Mouse (Mus musculus): ENCODE data around the gene Wdr76. TPM values are rescaled to one million over a fixed set of nuclear protein-coding genes. Genes with fewer than 3 reads are reported as not detected.
"Not testable (repeated sequence)": the region's sequence is repeated elsewhere in the genome, so short reads cannot be mapped to it uniquely, and the experiment has no call there.

Wdr76 gene
- polyA plus RNA-seq, 1 experiment, result 4.8 TPM

GRCm38 (mm10) chr2:121522006-121522405 is 15.5 kb downstream of the Wdr76 start:
- peaks cover 22% of the 10 kb centered on the region for H3K36me3 ChIP-seq (ENCODE audit: control insufficient read depth, insufficient read depth)
- H3ac ChIP-seq (ENCODE audit: control insufficient read depth, insufficient read length, low read depth), result no peak overlapping the region
- no peaks in the 10 kb centered on the region for H3K27me3 ChIP-seq (ENCODE audit: control insufficient read depth, insufficient read depth, insufficient read length)
- no peaks in the 10 kb centered on the region for H3K79me2 ChIP-seq (ENCODE audit: control insufficient read depth, insufficient read depth)
- H3K4me3 ChIP-seq (ENCODE audit: insufficient read depth, poor library complexity, severe bottlenecking), result no peak overlapping the region
- no peak for TF ChIP-seq USF1 (IDR thresholded peaks at IDR 0.05; ENCODE audit: low read depth)
- TF ChIP-seq MAX (IDR thresholded peaks at IDR 0.05), result no peak
- no peak for TF ChIP-seq CEBPB (IDR thresholded peaks at IDR 0.05; ENCODE audit: low read depth)
- TF ChIP-seq CTCF (IDR thresholded peaks at IDR 0.05; ENCODE audit: control insufficient read depth, insufficient read depth, insufficient read length), result no peak
- no peak for TF ChIP-seq FOSL1 (IDR thresholded peaks at IDR 0.05; ENCODE audit: insufficient read depth, low read length, poor library complexity, severe bottlenecking)
- no peak for TF ChIP-seq MYOG (IDR thresholded peaks at IDR 0.05; ENCODE audit: control insufficient read depth, extremely low read depth, insufficient read length)
- no peak for TF ChIP-seq MYOD1 (IDR thresholded peaks at IDR 0.05; ENCODE audit: control insufficient read depth, insufficient read length, low read depth)
- H3K79me3 ChIP-seq (ENCODE audit: low read depth), result no peaks in the 10 kb centered on the region

GRCm38 (mm10) chr2:121522830-121523229 is 16.3 kb downstream of the Wdr76 start:
- H3ac ChIP-seq (ENCODE audit: control insufficient read depth, insufficient read length, low read depth), result not testable (repeated sequence)
- H3K36me3 ChIP-seq (ENCODE audit: control insufficient read depth, insufficient read depth), result peaks cover 16% of the 10 kb centered on the region

GRCm38 (mm10) chr2:121525056-121525455 is 18.5 kb downstream of the Wdr76 start:
- H3ac ChIP-seq (ENCODE audit: control insufficient read depth, insufficient read length, low read depth), result no peak overlapping the region
- H3K79me2 ChIP-seq (ENCODE audit: control insufficient read depth, insufficient read depth), result no peaks in the 10 kb centered on the region
- peaks cover 16% of the 10 kb centered on the region for H3K36me3 ChIP-seq (ENCODE audit: control insufficient read depth, insufficient read depth)
- H3K27me3 ChIP-seq (ENCODE audit: control insufficient read depth, insufficient read depth, insufficient read length), result no peaks in the 10 kb centered on the region
- no peaks in the 10 kb centered on the region for H3K79me3 ChIP-seq (ENCODE audit: low read depth)
- TF ChIP-seq CEBPB (IDR thresholded peaks at IDR 0.05; ENCODE audit: low read depth) (no peak), MYOG (IDR thresholded peaks at IDR 0.05; ENCODE audit: control insufficient read depth, extremely low read depth, insufficient read length) (no peak), MAX (IDR thresholded peaks at IDR 0.05) (no peak), USF1 (IDR thresholded peaks at IDR 0.05; ENCODE audit: low read depth) (no peak), CTCF (IDR thresholded peaks at IDR 0.05; ENCODE audit: control insufficient read depth, insufficient read depth, insufficient read length) (no peak), FOSL1 (IDR thresholded peaks at IDR 0.05; ENCODE audit: insufficient read depth, low read length, poor library complexity, severe bottlenecking) (no peak), MYOD1 (IDR thresholded peaks at IDR 0.05; ENCODE audit: control insufficient read depth, insufficient read length, low read depth) (no peak)
- no peak overlapping the region for H3K4me3 ChIP-seq (ENCODE audit: insufficient read depth, poor library complexity, severe bottlenecking)

More at GRCm38 (mm10) chr2:121522830-121523229, 16.3 kb downstream of the Wdr76 start:
- H3K79me3 ChIP-seq (ENCODE audit: low read depth); H3K79me2 ChIP-seq (ENCODE audit: control insufficient read depth, insufficient read depth); H3K4me3 ChIP-seq (ENCODE audit: insufficient read depth, poor library complexity, severe bottlenecking); H3K27me3 ChIP-seq (ENCODE audit: control insufficient read depth, insufficient read depth, insufficient read length): not testable (repeated sequence)

DNA sequence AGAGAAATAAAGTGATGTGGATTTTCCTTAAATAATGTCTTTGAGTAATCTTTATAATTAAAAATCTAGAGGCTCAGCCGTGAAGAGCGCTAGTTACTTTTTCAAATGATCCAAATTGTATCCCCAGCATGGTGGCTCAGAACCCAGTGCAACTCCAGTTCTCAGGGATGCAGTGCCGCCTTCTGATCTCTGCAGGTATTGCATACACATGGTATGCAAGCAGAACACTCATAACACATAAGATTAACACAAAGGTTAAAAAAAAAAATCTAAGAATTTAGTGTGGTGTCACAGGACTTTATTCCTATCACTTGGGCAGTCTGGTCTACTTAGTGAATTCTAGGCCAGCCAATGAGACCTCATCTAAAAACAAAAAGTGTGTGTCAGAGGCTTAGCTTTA is 38.3 kb downstream of the Wdr76 start:
- TF ChIP-seq USF1 (IDR thresholded peaks at IDR 0.05; ENCODE audit: low read depth) (no peak), MYOD1 (IDR thresholded peaks at IDR 0.05; ENCODE audit: control insufficient read depth, insufficient read length, low read depth) (no peak), MYOG (IDR thresholded peaks at IDR 0.05; ENCODE audit: control insufficient read depth, extremely low read depth, insufficient read length) (no peak), FOSL1 (IDR thresholded peaks at IDR 0.05; ENCODE audit: insufficient read depth, low read length, poor library complexity, severe bottlenecking) (no peak), CEBPB (IDR thresholded peaks at IDR 0.05; ENCODE audit: low read depth) (no peak), CTCF (IDR thresholded peaks at IDR 0.05; ENCODE audit: control insufficient read depth, insufficient read depth, insufficient read length) (no peak)
- no peak overlapping the region for H3K4me3 ChIP-seq (ENCODE audit: insufficient read depth, poor library complexity, severe bottlenecking)
- no peaks in the 10 kb centered on the region for H3K79me2 ChIP-seq (ENCODE audit: control insufficient read depth, insufficient read depth)
- no peak overlapping the region for H3ac ChIP-seq (ENCODE audit: control insufficient read depth, insufficient read length, low read depth)
- no peaks in the 10 kb centered on the region for H3K27me3 ChIP-seq (ENCODE audit: control insufficient read depth, insufficient read depth, insufficient read length)
- H3K36me3 ChIP-seq (ENCODE audit: control insufficient read depth, insufficient read depth), result peaks cover 25% of the 10 kb centered on the region
- H3K79me3 ChIP-seq (ENCODE audit: low read depth), result no peaks in the 10 kb centered on the region

DNA sequence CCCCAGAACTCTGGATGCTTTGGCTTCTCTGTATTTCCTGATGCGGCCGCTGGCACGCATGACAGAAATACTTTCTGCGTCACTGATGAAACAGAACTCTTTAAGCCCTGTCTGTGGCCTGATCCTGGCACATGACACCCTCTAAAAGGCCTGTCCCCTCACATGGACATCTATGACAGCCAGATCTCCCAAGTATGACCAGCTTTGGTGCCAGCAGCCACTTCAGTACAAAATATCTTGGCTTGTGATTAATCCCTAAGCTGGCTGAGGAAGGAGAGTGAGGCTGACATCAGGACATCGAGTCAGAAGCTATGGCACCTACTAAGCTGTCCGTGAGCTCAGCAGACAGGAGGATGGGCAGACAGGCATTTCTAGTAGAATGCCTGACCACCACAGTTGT is 43.1 kb downstream of the Wdr76 start:
- no peaks in the 10 kb centered on the region for H3K27me3 ChIP-seq (ENCODE audit: control insufficient read depth, insufficient read depth, insufficient read length)
- H3K79me2 ChIP-seq (ENCODE audit: control insufficient read depth, insufficient read depth), result no peaks in the 10 kb centered on the region
- peaks cover 5% of the 10 kb centered on the region for H3K36me3 ChIP-seq (ENCODE audit: control insufficient read depth, insufficient read depth)
- no peak overlapping the region for H3K4me3 ChIP-seq (ENCODE audit: insufficient read depth, poor library complexity, severe bottlenecking)
- H3K79me3 ChIP-seq (ENCODE audit: low read depth), result no peaks in the 10 kb centered on the region
- H3ac ChIP-seq (ENCODE audit: control insufficient read depth, insufficient read length, low read depth), result no peak overlapping the region
- no peak for TF ChIP-seq MYOD1 (IDR thresholded peaks at IDR 0.05; ENCODE audit: control insufficient read depth, insufficient read length, low read depth)
- TF ChIP-seq MAX (IDR thresholded peaks at IDR 0.05), result no peak
- TF ChIP-seq MYOG (IDR thresholded peaks at IDR 0.05; ENCODE audit: control insufficient read depth, extremely low read depth, insufficient read length), result no peak
- no peak for TF ChIP-seq USF1 (IDR thresholded peaks at IDR 0.05; ENCODE audit: low read depth)
- no peak for TF ChIP-seq FOSL1 (IDR thresholded peaks at IDR 0.05; ENCODE audit: insufficient read depth, low read length, poor library complexity, severe bottlenecking)
- no peak for TF ChIP-seq CEBPB (IDR thresholded peaks at IDR 0.05; ENCODE audit: low read depth)
- no peak for TF ChIP-seq CTCF (IDR thresholded peaks at IDR 0.05; ENCODE audit: control insufficient read depth, insufficient read depth, insufficient read length)

GRCm38 (mm10) chr2:121551271-121551670 is 44.7 kb downstream of the Wdr76 start:
- Histone ChIP-seq H3K4me3 (ENCODE audit: insufficient read depth, poor library complexity, severe bottlenecking) (no peak overlapping the region), H3K79me3 (ENCODE audit: low read depth) (no peaks in the 10 kb centered on the region), H3K36me3 (ENCODE audit: control insufficient read depth, insufficient read depth) (no peaks in the 10 kb centered on the region), H3K27me3 (ENCODE audit: control insufficient read depth, insufficient read depth, insufficient read length) (no peaks in the 10 kb centered on the region), H3K79me2 (ENCODE audit: control insufficient read depth, insufficient read depth) (no peaks in the 10 kb centered on the region), H3ac (ENCODE audit: control insufficient read depth, insufficient read length, low read depth) (no peak overlapping the region)
- TF ChIP-seq USF1 (IDR thresholded peaks at IDR 0.05; ENCODE audit: low read depth), result no peak
- TF ChIP-seq MYOD1 (IDR thresholded peaks at IDR 0.05; ENCODE audit: control insufficient read depth, insufficient read length, low read depth), result no peak
- no peak for TF ChIP-seq CTCF (IDR thresholded peaks at IDR 0.05; ENCODE audit: control insufficient read depth, insufficient read depth, insufficient read length)
- no peak for TF ChIP-seq FOSL1 (IDR thresholded peaks at IDR 0.05; ENCODE audit: insufficient read depth, low read length, poor library complexity, severe bottlenecking)
- no peak for TF ChIP-seq MAX (IDR thresholded peaks at IDR 0.05)
- TF ChIP-seq CEBPB (IDR thresholded peaks at IDR 0.05; ENCODE audit: low read depth), result no peak
- TF ChIP-seq MYOG (IDR thresholded peaks at IDR 0.05; ENCODE audit: control insufficient read depth, extremely low read depth, insufficient read length), result no peak
